Mouse (Mus musculus) cerebellum, adult (tissue): ENCODE measurements around the gene Pheta2.
"Not testable (repeated sequence)": the region's sequence is repeated elsewhere in the genome, so short reads cannot be mapped to it uniquely, and the experiment has no call there.

ENCODE experiments used
- ATAC-seq: cut with Nextera tagmentation; 2 replicates; pipeline ENCODE4 v1.9.2; 2017; ENCODE audit warnings: mild to moderate bottlenecking, moderate library complexity, mixed read lengths; ENCODE audit not compliant: insufficient number of reproducible peaks, low FRiP score, low TSS enrichment

Pheta2 gene

GRCm38 (mm10) chr15:82342543-82342935 lies 3.8 kb downstream of the Pheta2 start:
- ATAC-seq = no peak

- ATAC-seq = no peak
Measured at GRCm38 (mm10) chr15:82343368-82344287, 4.9 kb downstream of the Pheta2 start.

GRCm38 (mm10) chr15:82344971-82345370 lies 6.2 kb downstream of the Pheta2 start:
- no peak for ATAC-seq

GRCm38 (mm10) chr15:82345820-82346470 lies 7.2 kb downstream of the Pheta2 start:
- peak; percentile 95 for ATAC-seq

- no peak for ATAC-seq
Measured at GRCm38 (mm10) chr15:82346580-82347302, 8.0 kb downstream of the Pheta2 start.

- no peak for ATAC-seq
Measured at GRCm38 (mm10) chr15:82347303-82347676, 8.5 kb downstream of the Pheta2 start.

- no peak for ATAC-seq
Measured at GRCm38 (mm10) chr15:82347852-82348251, 9.1 kb downstream of the Pheta2 start.

GRCm38 (mm10) chr15:82348258-82348998 lies 9.7 kb downstream of the Pheta2 start:
- ATAC-seq = no peak

- no peak for ATAC-seq
Measured at GRCm38 (mm10) chr15:82348999-82349341, 10.2 kb downstream of the Pheta2 start.

GRCm38 (mm10) chr15:82350349-82350748 lies 11.6 kb downstream of the Pheta2 start:
- no peak for ATAC-seq

GRCm38 (mm10) chr15:82351480-82351879 lies 12.7 kb downstream of the Pheta2 start:
- ATAC-seq = no peak

- ATAC-seq = no peak
Measured at GRCm38 (mm10) chr15:82353078-82353744, 14.5 kb downstream of the Pheta2 start.

- peak; percentile 24; the same call in 1 of the 2 replicates for ATAC-seq
Measured at GRCm38 (mm10) chr15:82353745-82354113, 15.0 kb downstream of the Pheta2 start.

- ATAC-seq = peak; percentile 98
Measured at GRCm38 (mm10) chr15:82354126-82354945, 15.6 kb downstream of the Pheta2 start, which contains the start of gene Ndufa6. Ndufa6 (minus strand) TSS chr15:82354322.

- no peak for ATAC-seq
Measured at GRCm38 (mm10) chr15:82358431-82359260, 19.9 kb downstream of the Pheta2 start.

GRCm38 (mm10) chr15:82361459-82362018 lies 22.8 kb downstream of the Pheta2 start:
- no peak for ATAC-seq

GRCm38 (mm10) chr15:82362234-82362633 lies 23.5 kb downstream of the Pheta2 start:
- ATAC-seq = no peak

GRCm38 (mm10) chr15:82363801-82364200 lies 25.1 kb downstream of the Pheta2 start:
- not testable (repeated sequence) for ATAC-seq
